Mouse (Mus musculus) heart, embryonic 13.5 days (tissue): ENCODE data around the gene Cyth4. TPM values are rescaled to one million over a fixed set of nuclear protein-coding genes. Genes with fewer than 3 reads are reported as not detected.

Experiments used
- ATAC-seq: fragments of 200-750 bp; cut with Nextera tagmentation; 2 replicates; pipeline ENCODE4 v1.8.0; 2017; ENCODE audit warnings: moderate TSS enrichment; ENCODE audit not compliant: insufficient number of reproducible peaks, low FRiP score, low TSS enrichment; ENCODE audit errors: extremely low read depth
- H3K27ac ChIP-seq: fragments of 300-500 bp; sonication (generic); replicated peaks from 2 replicates; pipeline ENCODE4 v1.5.1; 2015; ENCODE audit warnings: moderate library complexity, mild to moderate bottlenecking, inconsistent platforms
- H3K27me3 ChIP-seq: fragments of 300-500 bp; sonication (generic); replicated peaks from 2 replicates; pipeline ENCODE4 v1.6.1; 2015; ENCODE audit warnings: mild to moderate bottlenecking, inconsistent platforms
- H3K36me3 ChIP-seq: fragments of 300-500 bp; sonication (generic); 2 replicates; pipeline ENCODE4 v1.6.1; 2015; ENCODE audit warnings: mild to moderate bottlenecking, inconsistent platforms
- H3K4me1 ChIP-seq: fragments of 300-500 bp; sonication (generic); 2 replicates; pipeline ENCODE4 v1.6.1; 2015; ENCODE audit warnings: inconsistent platforms
- H3K4me2 ChIP-seq: fragments of 300-500 bp; sonication (generic); 2 replicates; pipeline ENCODE4 v1.6.1; 2015; ENCODE audit warnings: inconsistent platforms, mild to moderate bottlenecking, moderate library complexity
- H3K4me3 ChIP-seq: fragments of 300-500 bp; sonication (generic); 2 replicates; pipeline ENCODE4 v1.5.1; 2015; ENCODE audit warnings: moderate library complexity, mild to moderate bottlenecking, inconsistent platforms
- H3K9ac ChIP-seq: fragments of 300-500 bp; sonication (generic); 2 replicates; pipeline ENCODE4 v1.6.1; 2015; ENCODE audit warnings: inconsistent platforms, mild to moderate bottlenecking, moderate library complexity
- H3K9me3 ChIP-seq: fragments of 300-500 bp; sonication (generic); 2 replicates; pipeline ENCODE4 v1.6.1; 2016; ENCODE audit warnings: inconsistent platforms
- WGBS: fragments of 180-500 bp; shearing (Covaris S2); methylation state at CpG from one replicate; pipeline ENCODE4 v1.1.7; 2015; ENCODE audit warnings: mixed read lengths; 5-methylcytosine and 5-hydroxymethylcytosine counted together
- polyA plus RNA-seq: library from polyadenylated mRNA; unstranded; fragments of >200 nt; fragmentation: Nextera tagmentation; extraction: Ambion mirVana; gene quantifications from 2 replicates; pipeline ENCODE4 v1.2.1, GENCODE M21; 2015

Cyth4 gene
- polyA plus RNA-seq, 1 experiment from 2014 or later, result 5.0 TPM

GRCm38 (mm10) chr15:78564764-78565435 lies 31.9 kb upstream of the Cyth4 start:
- H3K27ac ChIP-seq, result no peak overlapping the region
- H3K9ac ChIP-seq, result no peak overlapping the region
- H3K4me2 ChIP-seq, result no peak overlapping the region
- no peak overlapping the region for H3K4me3 ChIP-seq
- no peaks in the 10 kb centered on the region for H3K9me3 ChIP-seq
- no peaks in the 10 kb centered on the region for H3K36me3 ChIP-seq
- no peaks in the 10 kb centered on the region for H3K4me1 ChIP-seq
- no peak for ATAC-seq
- no peaks in the 10 kb centered on the region for H3K27me3 ChIP-seq
- 63% methylated on average over 11 of the region's 11 CpGs for WGBS

GRCm38 (mm10) chr15:78567608-78568120 lies 29.2 kb upstream of the Cyth4 start:
- no peak overlapping the region for H3K9ac ChIP-seq
- no peak overlapping the region for H3K4me3 ChIP-seq
- H3K27ac ChIP-seq, result no peak overlapping the region
- ATAC-seq, result no peak
- 71% methylated on average over 9 of the region's 9 CpGs for WGBS
- H3K4me1 ChIP-seq, result peaks cover 16% of the 10 kb centered on the region
- H3K27me3 ChIP-seq, result no peaks in the 10 kb centered on the region
- no peaks in the 10 kb centered on the region for H3K9me3 ChIP-seq
- H3K4me2 ChIP-seq, result no peak overlapping the region
- no peaks in the 10 kb centered on the region for H3K36me3 ChIP-seq

- Histone ChIP-seq H3K4me3 (no peak overlapping the region), H3K9me3 (no peaks in the 10 kb centered on the region), H3K27ac (no peak overlapping the region), H3K36me3 (no peaks in the 10 kb centered on the region), H3K9ac (no peak overlapping the region), H3K4me1 (peaks cover 19% of the 10 kb centered on the region), H3K4me2 (no peak overlapping the region), H3K27me3 (0 out of 2 replicates have a peak, but pooled peaks cover 5% of the 10 kb centered on the region)
- WGBS, result 94% methylated on average over 5 of the region's 5 CpGs
- ATAC-seq, result no peak
Observed at GRCm38 (mm10) chr15:78570170-78570569, 26.7 kb upstream of the Cyth4 start.

GRCm38 (mm10) chr15:78571554-78572269 lies 25.1 kb upstream of the Cyth4 start:
- Histone ChIP-seq H3K4me2 (peak overlapping the region; percentile 47), H3K27me3 (0 out of 2 replicates have a peak, but pooled peaks cover 5% of the 10 kb centered on the region), H3K27ac (peak overlapping the region; percentile 58), H3K4me3 (peak overlapping the region; percentile 11; the same call in 1 of the 2 replicates), H3K9ac (peak overlapping the region; percentile 41), H3K9me3 (no peaks in the 10 kb centered on the region), H3K4me1 (peaks cover 19% of the 10 kb centered on the region), H3K36me3 (no peaks in the 10 kb centered on the region)
- no peak for ATAC-seq
- WGBS, result 14% methylated on average over 16 of the region's 16 CpGs

GRCm38 (mm10) chr15:78572270-78572600 lies 24.6 kb upstream of the Cyth4 start:
- H3K4me1 ChIP-seq, result peaks cover 19% of the 10 kb centered on the region
- no peak overlapping the region for H3K9ac ChIP-seq
- H3K9me3 ChIP-seq, result no peaks in the 10 kb centered on the region
- H3K27ac ChIP-seq, result peak overlapping the region; percentile 58
- H3K4me3 ChIP-seq, result peak overlapping the region; percentile 11; the same call in 1 of the 2 replicates
- WGBS, result 83% methylated on average over 5 of the region's 5 CpGs
- ATAC-seq, result no peak
- peak overlapping the region; percentile 47 for H3K4me2 ChIP-seq
- no peaks in the 10 kb centered on the region for H3K36me3 ChIP-seq
- H3K27me3 ChIP-seq, result 0 out of 2 replicates have a peak, but pooled peaks cover 5% of the 10 kb centered on the region

GRCm38 (mm10) chr15:78572658-78573397 lies 24.0 kb upstream of the Cyth4 start, which contains the start of gene Rac2:
Gene Rac2 (minus strand): TSS chr15:78572783.
- H3K36me3 ChIP-seq, result no peaks in the 10 kb centered on the region
- H3K4me3 ChIP-seq, result peak within 1 kb of the TSS; percentile 11; the same call in 1 of the 2 replicates
- H3K4me1 ChIP-seq, result peaks cover 19% of the 10 kb centered on the region
- H3K27me3 ChIP-seq, result 0 out of 2 replicates have a peak, but pooled peaks cover 5% of the 10 kb centered on the region
- H3K4me2 ChIP-seq, result peak within 1 kb of the TSS; percentile 47
- no peaks in the 10 kb centered on the region for H3K9me3 ChIP-seq
- WGBS, result 72% methylated on average over 8 of the region's 8 CpGs
- no peak for ATAC-seq
- peak within 1 kb of the TSS; percentile 58 for H3K27ac ChIP-seq
- H3K9ac ChIP-seq, result peak within 1 kb of the TSS; percentile 41

- H3K4me2 ChIP-seq, result no peak overlapping the region
Observed at GRCm38 (mm10) chr15:78576284-78576810, 20.5 kb upstream of the Cyth4 start.

GRCm38 (mm10) chr15:78583352-78583751 lies 13.5 kb upstream of the Cyth4 start:
- no peak for ATAC-seq
- H3K9ac ChIP-seq, result no peak overlapping the region
- H3K4me2 ChIP-seq, result no peak overlapping the region
- H3K9me3 ChIP-seq, result no peaks in the 10 kb centered on the region
- H3K36me3 ChIP-seq, result no peaks in the 10 kb centered on the region
- H3K4me1 ChIP-seq, result peaks cover 19% of the 10 kb centered on the region
- H3K27me3 ChIP-seq, result 0 out of 2 replicates have a peak, but pooled peaks cover 8% of the 10 kb centered on the region
- no peak overlapping the region for H3K4me3 ChIP-seq
- H3K27ac ChIP-seq, result no peak overlapping the region
- WGBS, result 20% methylated on average over 11 of the region's 11 CpGs

More at GRCm38 (mm10) chr15:78576284-78576810, 20.5 kb upstream of the Cyth4 start:
- Histone ChIP-seq H3K4me3 (no peak overlapping the region), H3K4me1 (peaks cover 34% of the 10 kb centered on the region), H3K36me3 (no peaks in the 10 kb centered on the region), H3K9me3 (no peaks in the 10 kb centered on the region), H3K9ac (no peak overlapping the region), H3K27me3 (0 out of 2 replicates have a peak, but pooled peaks cover 5% of the 10 kb centered on the region), H3K27ac (no peak overlapping the region)
- no peak for ATAC-seq
- WGBS, result 59% methylated on average over 3 of the region's 4 CpGs

- no peak overlapping the region for H3K4me2 ChIP-seq
- no peak for ATAC-seq
- no peaks in the 10 kb centered on the region for H3K36me3 ChIP-seq
- no peak overlapping the region for H3K4me3 ChIP-seq
- WGBS, result 84% methylated on average over 7 of the region's 7 CpGs
- 0 out of 2 replicates have a peak, but pooled peaks cover 8% of the 10 kb centered on the region for H3K27me3 ChIP-seq
- H3K4me1 ChIP-seq, result peaks cover 10% of the 10 kb centered on the region
- no peak overlapping the region for H3K27ac ChIP-seq
- H3K9me3 ChIP-seq, result no peaks in the 10 kb centered on the region
- no peak overlapping the region for H3K9ac ChIP-seq
Observed at GRCm38 (mm10) chr15:78585404-78585803, 11.4 kb upstream of the Cyth4 start.

- Histone ChIP-seq H3K27ac (no peak overlapping the region), H3K36me3 (no peaks in the 10 kb centered on the region), H3K4me3 (no peak overlapping the region), H3K4me2 (no peak overlapping the region), H3K27me3 (0 out of 2 replicates have a peak, but pooled peaks cover 8% of the 10 kb centered on the region), H3K9ac (no peak overlapping the region), H3K9me3 (no peaks in the 10 kb centered on the region), H3K4me1 (no peaks in the 10 kb centered on the region)
- 52% methylated on average over 18 of the region's 18 CpGs for WGBS
- ATAC-seq, result no peak; the same call in 1 of the 2 replicates
Observed at GRCm38 (mm10) chr15:78587050-78587994, 9.5 kb upstream of the Cyth4 start.
